Mouse (Mus musculus): ENCODE data around the gene Rad9a.

Gene Rad9a

DNA sequence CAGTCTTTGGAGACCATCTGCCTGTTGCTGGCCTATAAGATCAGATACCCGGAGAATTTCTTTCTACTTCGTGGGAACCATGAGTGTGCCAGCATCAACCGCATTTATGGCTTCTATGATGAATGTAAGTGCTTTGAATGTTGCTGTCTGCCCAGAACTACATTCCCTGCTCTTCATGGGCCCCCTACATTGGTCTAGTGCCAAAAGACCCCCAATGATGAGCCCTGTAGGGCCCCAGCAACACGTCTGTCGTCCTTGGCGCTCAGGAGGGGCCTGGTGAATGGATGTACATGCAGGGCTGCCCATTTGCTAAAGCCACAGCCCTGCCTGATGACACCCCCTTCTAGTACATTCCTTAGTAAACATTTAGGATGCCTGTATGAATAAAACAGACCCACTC lies 8.3 kb downstream of the Rad9a start:
- no peak for DNase-seq (ENCODE audit: low spot score)

DNA sequence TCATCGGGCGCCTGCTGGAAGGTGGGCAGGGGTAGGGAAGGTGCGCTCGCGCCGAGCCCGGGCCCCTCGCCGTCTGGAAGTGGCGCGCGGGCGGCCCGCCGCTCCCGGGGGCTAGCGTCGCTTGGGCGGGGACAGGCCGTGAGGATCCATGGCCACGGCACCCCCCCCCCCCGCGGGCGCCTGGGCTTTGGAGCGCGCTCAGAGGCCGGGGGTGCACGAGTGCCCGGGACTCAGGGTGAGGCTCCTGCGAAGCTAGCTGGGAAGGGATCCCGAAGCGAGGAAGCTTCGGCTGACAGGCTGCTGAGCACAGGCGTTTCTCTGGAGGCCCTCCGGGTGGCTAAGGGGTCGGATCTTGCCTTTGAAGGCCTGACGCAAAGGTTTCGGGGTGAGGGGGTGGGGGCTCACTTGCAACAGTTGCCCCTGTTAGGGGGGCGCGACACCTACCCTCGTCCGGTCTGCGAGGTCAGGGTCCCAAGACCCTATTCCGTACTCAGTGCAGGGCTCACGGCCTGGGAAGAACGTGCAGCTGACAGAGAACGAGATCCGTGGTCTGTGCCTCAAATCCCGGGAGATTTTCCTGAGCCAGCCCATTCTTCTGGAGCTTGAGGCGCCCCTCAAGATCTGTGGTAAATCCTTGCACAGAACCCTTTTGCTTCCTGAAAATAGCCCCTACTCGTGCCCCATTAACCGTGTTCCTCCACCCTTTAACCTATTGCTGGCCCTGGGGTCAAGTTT lies 9.0 kb downstream of the Rad9a start:
- no peak for DNase-seq (ENCODE audit: low spot score)

- peak; percentile 93 for DNase-seq (ENCODE audit: low spot score)
Observed at GRCm38 (mm10) chr19:4191528-4192250, 9.8 kb downstream of the Rad9a start, which contains the start of gene Ppp1ca. Gene Ppp1ca (plus strand): TSS chr19:4192065.

DNA sequence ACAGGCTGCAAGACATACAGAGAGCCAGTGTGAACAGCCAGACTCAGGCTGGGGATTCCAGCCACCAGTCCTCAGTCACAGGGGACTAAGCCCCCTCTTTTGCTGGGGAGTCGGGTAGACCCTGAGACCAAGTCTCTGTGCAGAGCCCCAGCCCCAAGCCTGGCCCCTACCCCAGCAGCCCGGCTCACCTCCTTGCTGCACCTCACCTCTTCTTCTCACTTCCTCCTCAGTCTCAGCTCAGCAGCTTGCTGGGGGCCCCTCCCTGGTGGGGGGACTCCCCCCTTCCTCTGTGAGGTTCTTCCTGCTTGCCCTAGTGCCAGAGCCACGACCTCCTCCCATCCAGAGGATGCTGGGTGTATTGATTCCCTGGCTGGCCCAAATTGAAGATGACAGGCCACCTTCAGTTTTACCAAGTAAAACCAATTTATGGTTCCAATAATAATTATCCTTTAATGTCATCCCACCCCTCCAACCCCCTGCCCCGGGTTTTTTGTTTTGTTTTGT lies 10.6 kb downstream of the Rad9a start, which contains the start of gene Tbc1d10c:
Gene Tbc1d10c, minus strand, starts transcription at position 454 of the 504 bp plus-strand sequence.
- no peak for DNase-seq (ENCODE audit: low spot score)

DNA sequence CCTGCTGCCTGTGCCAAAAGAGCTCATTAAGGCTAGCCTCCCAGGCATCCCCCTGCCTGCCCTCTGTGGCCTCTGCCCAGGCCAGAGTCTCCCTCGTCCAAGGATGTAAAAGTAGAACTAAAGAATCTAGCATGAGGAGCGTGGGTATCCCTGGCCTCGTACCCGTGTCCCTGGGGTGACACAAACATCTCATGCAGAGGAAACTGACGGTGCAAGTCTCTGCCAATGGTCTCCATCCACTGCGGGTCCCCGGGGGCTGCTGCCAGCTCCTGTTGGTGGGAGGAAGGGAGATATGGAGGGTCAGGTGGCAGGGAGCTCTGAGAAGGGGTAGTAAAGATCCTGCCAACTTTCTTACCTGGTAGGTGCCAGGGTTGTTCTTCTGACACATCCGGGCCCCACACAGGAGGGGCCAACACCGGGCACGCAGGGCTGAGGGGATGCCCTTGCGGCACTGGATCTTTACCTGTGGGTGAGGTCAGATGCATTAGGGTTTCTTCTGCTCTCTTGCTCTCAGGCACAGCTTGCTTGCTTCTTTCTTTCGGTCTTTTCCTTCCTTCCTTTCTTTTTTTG lies 12.3 kb downstream of the Rad9a start:
- DNase-seq (ENCODE audit: low spot score), result no peak

- DNase-seq (ENCODE audit: low spot score), result no peak
Observed at GRCm38 (mm10) chr19:4187303-4187702, 14.2 kb downstream of the Rad9a start.

GRCm38 (mm10) chr19:4184976-4185975 lies 16.2 kb downstream of the Rad9a start:
- no peak for DNase-seq (ENCODE audit: low spot score)

GRCm38 (mm10) chr19:4183689-4184088 lies 17.8 kb downstream of the Rad9a start:
- DNase-seq (ENCODE audit: low spot score), result no peak

GRCm38 (mm10) chr19:4181892-4182291 lies 19.6 kb downstream of the Rad9a start:
- peak; percentile 63 for DNase-seq (ENCODE audit: low spot score)

DNA sequence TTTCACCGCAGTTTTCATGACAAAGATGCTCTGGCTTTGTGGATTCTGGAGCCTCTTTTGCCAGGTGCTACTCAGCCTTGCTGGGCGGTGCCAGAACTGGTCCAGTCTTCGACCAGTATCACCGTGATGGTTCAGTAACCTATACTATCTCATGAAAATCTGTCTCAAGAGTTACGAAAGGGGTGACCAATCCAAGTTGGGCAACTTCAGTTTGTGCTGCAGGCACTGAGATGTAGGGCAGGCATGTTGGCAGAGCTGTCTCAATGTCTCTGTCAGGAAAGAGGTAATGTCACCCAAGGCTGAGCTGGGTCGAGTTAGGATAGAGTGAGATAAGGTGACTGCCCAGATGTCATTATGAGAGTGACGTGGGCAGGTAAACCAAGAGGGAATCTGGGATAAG lies 21.1 kb downstream of the Rad9a start:
- no peak for DNase-seq (ENCODE audit: low spot score)

DNA sequence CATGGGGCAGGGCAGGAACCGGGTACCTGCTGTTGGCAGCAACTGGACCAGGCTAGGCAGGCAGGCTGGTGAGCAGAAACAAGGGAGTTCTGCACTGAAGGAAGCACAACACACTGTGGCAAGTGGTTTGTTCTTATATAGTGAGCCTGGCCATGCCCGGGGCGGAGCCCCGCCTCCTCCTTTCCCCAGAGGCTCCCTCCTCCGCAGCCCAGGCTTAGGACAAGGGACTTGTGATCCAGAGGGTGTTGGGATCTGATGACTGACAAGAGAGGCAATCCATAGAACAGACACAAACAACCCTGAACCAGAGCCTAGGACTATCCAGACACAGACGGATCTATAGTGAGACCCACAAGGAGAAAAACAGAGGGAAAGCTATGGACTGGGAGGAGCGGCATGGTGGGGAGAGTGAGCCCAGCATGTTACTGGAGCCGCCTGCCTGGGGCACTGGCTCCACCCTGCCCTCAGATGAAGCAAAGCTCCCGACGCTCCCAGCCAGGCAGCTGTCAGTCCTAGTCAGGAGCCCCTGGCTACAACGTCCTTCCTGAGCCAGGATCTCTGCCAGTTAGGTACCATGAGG lies 26.0 kb downstream of the Rad9a start, which contains the start of gene Carns1:
Gene Carns1, minus strand, starts transcription at position 112 of the 580 bp plus-strand sequence.
- DNase-seq (ENCODE audit: low spot score), result no peak

DNA sequence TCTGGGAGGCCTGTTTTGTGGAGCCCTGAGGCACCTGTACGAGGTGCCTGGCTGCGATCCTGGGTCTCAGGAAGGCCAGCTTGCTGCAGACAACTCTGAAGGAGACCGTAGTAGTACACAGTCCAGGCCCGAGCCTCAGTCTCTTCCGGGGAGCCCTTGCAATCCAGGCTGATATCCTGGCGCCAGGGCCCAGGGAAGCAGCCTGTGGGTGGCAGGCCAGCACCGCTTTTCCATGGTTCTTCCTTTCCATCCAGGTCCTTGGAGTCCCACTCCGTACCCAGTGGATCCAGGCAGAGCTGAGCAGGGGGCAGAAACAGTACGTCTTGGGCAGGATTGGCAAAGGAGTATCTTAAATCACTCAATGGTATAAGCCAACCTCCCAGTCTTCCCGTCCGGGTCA lies 28.5 kb downstream of the Rad9a start:
- DNase-seq (ENCODE audit: low spot score), result no peak

GRCm38 (mm10) chr19:4171393-4172290 lies 29.8 kb downstream of the Rad9a start:
- DNase-seq (ENCODE audit: low spot score), result no peak

DNA sequence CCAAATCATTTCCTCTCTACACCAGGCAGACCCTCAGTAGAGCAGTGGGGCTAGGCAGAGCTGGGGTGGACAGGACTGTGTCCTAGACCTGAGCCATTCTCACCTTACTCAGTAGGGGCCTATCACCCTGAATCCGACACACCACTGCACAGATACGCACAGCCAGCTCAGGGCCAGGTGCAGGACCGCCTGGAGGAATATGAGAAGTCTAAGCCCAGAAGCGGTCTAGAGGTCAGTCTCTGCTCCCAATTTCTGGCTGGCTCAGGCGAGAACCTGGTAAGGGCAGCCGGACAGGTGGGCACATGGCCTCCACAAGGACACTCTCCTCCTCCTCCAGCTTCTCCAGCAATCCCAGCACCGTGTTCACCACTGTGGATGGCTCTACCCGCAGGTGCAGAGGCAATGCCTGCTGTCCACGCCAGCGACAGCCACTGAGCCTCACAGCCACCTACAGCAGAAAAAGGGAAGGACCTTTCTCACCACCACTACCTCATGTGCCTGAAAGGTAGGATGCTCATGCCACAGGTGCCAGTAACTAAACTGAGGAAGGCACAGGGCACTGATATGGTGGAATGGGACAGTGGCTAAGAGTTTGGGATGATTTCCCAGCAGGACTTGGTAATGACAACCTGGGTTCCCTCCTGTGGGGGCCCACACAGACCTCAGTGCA lies 30.6 kb downstream of the Rad9a start:
- DNase-seq (ENCODE audit: low spot score), result no peak

DNA sequence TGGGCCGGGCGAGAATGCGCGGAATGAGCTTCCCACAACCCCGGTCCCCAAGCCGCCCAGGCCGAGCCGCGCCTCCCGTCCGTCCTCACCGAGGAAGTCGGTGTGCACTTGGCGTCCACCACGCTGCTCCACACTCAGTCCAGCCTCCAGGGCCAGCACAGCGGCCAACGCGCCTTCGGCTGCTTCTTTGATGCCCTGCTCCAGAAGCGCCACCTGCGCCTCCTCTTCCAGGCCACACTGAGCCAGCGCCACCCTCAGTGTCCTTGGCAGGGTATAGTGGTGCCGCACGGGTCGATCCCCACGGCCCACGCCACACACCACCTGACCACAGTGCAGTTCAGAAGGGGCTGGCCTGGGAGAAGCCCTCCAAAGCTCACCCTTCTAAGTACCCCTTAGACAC lies 31.7 kb downstream of the Rad9a start:
- no peak for DNase-seq (ENCODE audit: low spot score)

- peak; percentile 99 for DNase-seq (ENCODE audit: low spot score)
Observed at GRCm38 (mm10) chr19:4169378-4169784, 32.1 kb downstream of the Rad9a start.

DNA sequence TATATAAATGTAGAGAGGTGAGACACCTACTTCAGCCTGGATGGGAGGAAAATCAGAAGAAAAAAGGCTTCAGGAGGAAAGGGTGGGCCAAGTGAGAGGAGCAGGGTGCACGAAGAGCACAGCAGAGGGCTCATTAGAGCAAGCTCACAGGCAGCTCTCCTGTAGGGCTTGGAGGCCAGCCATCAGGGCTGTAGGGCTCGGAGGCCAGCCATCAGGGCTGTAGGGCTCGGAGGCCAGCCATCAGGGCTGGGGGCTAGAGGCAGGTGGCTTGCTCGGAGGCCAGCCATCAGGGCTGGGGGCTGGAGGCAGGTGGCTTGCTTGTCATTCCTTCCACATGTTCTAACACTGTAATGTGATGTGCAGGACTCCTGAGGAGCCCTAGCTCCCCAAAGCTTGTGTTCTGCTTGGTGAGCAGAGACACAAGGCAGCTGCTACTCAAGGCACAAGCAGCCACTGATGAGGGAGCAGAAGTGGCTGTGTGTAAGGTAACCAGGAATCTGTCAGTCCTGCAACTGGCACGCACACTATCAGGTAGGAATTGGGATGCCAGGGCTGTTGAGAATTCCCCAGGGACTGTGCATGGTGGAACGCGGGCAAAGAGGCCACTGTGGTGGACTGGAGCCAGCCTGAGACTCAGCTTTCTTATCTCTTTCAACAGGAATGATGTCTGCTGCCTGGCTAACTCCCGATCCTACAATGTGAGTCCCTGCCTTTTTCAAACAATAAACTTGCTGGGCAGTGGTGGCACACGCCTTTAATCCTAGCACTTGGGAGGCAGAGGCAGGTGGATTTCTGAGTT lies 34.6 kb downstream of the Rad9a start:
- no peak for DNase-seq (ENCODE audit: low spot score)

DNA sequence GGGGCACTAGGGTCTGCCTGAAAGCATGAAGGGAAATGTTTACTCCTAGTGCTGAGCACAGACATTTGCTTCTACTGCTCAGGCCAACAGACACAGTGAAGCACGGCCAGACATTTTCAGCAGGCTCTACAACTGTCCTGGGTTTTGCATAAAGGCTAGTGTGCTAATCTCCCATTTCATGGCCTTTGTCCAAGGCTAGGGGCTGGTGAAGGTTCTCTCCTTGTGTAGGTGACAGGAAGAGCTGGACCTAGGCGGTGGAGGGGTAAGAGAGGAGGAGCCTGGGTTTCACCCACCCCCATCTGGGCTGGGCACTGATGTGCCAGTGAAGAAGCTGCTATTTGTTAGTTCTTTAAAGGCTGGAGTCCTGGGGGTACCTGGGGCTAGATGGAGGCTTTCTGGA lies 36.7 kb downstream of the Rad9a start:
- DNase-seq (ENCODE audit: low spot score), result no peak

DNA sequence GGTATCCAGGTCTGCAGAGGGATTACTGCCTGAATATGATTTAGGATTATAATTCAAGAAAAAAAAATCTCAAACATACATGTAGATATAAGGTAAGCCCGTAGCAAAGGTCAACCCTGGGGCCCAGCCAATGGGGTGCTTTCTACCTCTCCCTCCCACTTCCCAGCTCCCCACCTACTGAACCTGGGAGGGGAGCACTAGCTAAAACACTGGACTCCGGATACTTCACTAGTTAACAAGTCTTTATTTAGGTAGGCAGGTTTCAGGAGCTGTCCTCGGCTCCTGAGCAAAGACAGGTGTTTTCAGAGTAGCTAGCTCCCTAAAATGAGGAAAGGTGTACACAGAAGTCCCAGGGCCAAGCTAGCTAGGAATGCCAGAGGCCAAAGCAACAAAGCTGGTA lies 37.4 kb downstream of the Rad9a start:
- no peak for DNase-seq (ENCODE audit: low spot score)

All from ovary, adult 18-20 months (tissue).